Mouse (Mus musculus) MEL (cell line): ENCODE measurements around the gene Arhgap45. TPM values are rescaled to one million over a fixed set of nuclear protein-coding genes. Genes with fewer than 3 reads are reported as not detected.

Experiments
- DNase-seq: peaks from one replicate; pipeline ENCODE4 v3.0.0; 2011; ENCODE audit warnings: low read depth, low spot score
- H3K27ac ChIP-seq: 2 replicates; pipeline ENCODE4 v1.5.1; 2012; ENCODE audit warnings: low read depth, mild to moderate bottlenecking, control low read depth, low read length, moderate library complexity; ENCODE audit not compliant: control insufficient read depth
- H3K27me3 ChIP-seq, 2 experiments: fragments of 150-350 bp in 1 of 2; sonication (generic) in 1 of 2; 2 replicates each; pipeline ENCODE4 v1.6.1; 2012; ENCODE audit warnings: low read length in 2 of 2, mild to moderate bottlenecking in 2 of 2, improper control_type of control experiment in 1 of 2, moderate library complexity in 1 of 2; ENCODE audit not compliant: insufficient read depth in 2 of 2, control insufficient read depth in 1 of 2
- H3K36me3 ChIP-seq, 2 experiments: 2 replicates each; pipeline ENCODE4 v1.6.1; 2012 to 2014; ENCODE audit warnings: low read length in 2 of 2, improper control_type of control experiment in 1 of 2, inconsistent platforms in 1 of 2, mild to moderate bottlenecking in 1 of 2; ENCODE audit not compliant: insufficient read depth in 2 of 2, control insufficient read depth in 1 of 2
- H3K4me1 ChIP-seq, 2 experiments: fragments of 150-350 bp in 1 of 2; sonication (generic) in 1 of 2; 2 replicates each; pipeline ENCODE4 v1.6.1; 2012; ENCODE audit warnings: low read length in 2 of 2, improper control_type of control experiment in 1 of 2, mild to moderate bottlenecking in 1 of 2; ENCODE audit not compliant: insufficient read depth in 2 of 2, control insufficient read depth in 1 of 2
- H3K4me3 ChIP-seq, 2 experiments: fragments of 150-350 bp in 1 of 2; sonication (generic) in 1 of 2; 2 replicates each; pipeline ENCODE4 v1.5.1; 2012; ENCODE audit warnings: low read depth in 2 of 2, low read length in 2 of 2, mild to moderate bottlenecking in 2 of 2, moderate library complexity in 2 of 2, control low read depth in 1 of 2, improper control_type of control experiment in 1 of 2; ENCODE audit not compliant: control insufficient read depth in 1 of 2, insufficient read depth in 1 of 2
- H3K79me2 ChIP-seq: 2 replicates; pipeline ENCODE4 v1.6.1; 2012; ENCODE audit warnings: mild to moderate bottlenecking, low read length, moderate library complexity; ENCODE audit not compliant: control insufficient read depth, poor library complexity, insufficient read depth
- H3K9ac ChIP-seq: 2 replicates; pipeline ENCODE4 v1.6.1; 2012; ENCODE audit warnings: low read depth, mild to moderate bottlenecking, control low read depth, low read length, moderate library complexity; ENCODE audit not compliant: control insufficient read depth, poor library complexity, severe bottlenecking
- H3K9me3 ChIP-seq: fragments of 150-350 bp; sonication (generic); replicated peaks from 2 replicates; pipeline ENCODE4 v1.6.1; 2012; ENCODE audit warnings: mild to moderate bottlenecking, low read length, improper control_type of control experiment, moderate library complexity; ENCODE audit not compliant: insufficient read depth
- E2F4 ChIP-seq: IDR thresholded peaks from 2 replicates; pipeline ENCODE4 v1.6.1; 2011; ENCODE audit warnings: low read depth, low read length, improper control_type of control experiment, borderline replicate concordance
- ELF1 ChIP-seq: IDR thresholded peaks from 2 replicates; pipeline ENCODE4 v1.6.1; 2014; ENCODE audit warnings: low read depth, mild to moderate bottlenecking, inconsistent platforms, low read length, improper control_type of control experiment, moderate library complexity
- EP300 ChIP-seq, 2 experiments: IDR thresholded peaks; 2 replicates each; pipeline ENCODE4 v1.6.1; 2011; ENCODE audit warnings: improper control_type of control experiment in 2 of 2, low read length in 2 of 2, low read depth in 1 of 2, mild to moderate bottlenecking in 1 of 2
- ETS1 ChIP-seq: IDR thresholded peaks from 2 replicates; pipeline ENCODE4 v1.6.1; 2012; ENCODE audit warnings: low read depth, mild to moderate bottlenecking, inconsistent platforms, low read length, improper control_type of control experiment, moderate library complexity
- KAT2A ChIP-seq: conservative IDR thresholded peaks from 2 replicates; pipeline ENCODE4 v1.6.1; 2012; ENCODE audit warnings: low read depth, low read length, improper control_type of control experiment, inconsistent platforms
- MEF2A ChIP-seq: IDR thresholded peaks from 2 replicates; pipeline ENCODE4 v1.6.1; 2014; ENCODE audit warnings: low read depth, mild to moderate bottlenecking, inconsistent platforms, low read length, improper control_type of control experiment; ENCODE audit not compliant: poor library complexity, insufficient replicate concordance, severe bottlenecking; ENCODE audit errors: extremely low read depth
- MXI1 ChIP-seq: IDR thresholded peaks from 2 replicates; pipeline ENCODE4 v1.6.1; 2011; ENCODE audit warnings: mild to moderate bottlenecking, low read depth, low read length, improper control_type of control experiment
- MYB ChIP-seq: IDR thresholded peaks from 2 replicates; pipeline ENCODE4 v1.6.1; 2011; ENCODE audit warnings: mild to moderate bottlenecking, low read depth, low read length, improper control_type of control experiment
- POLR2AphosphoS2 ChIP-seq: IDR thresholded peaks from 2 replicates; pipeline ENCODE4 v1.6.1; 2011; ENCODE audit warnings: low read length, improper control_type of control experiment
- RAD21 ChIP-seq: IDR thresholded peaks from 2 replicates; pipeline ENCODE4 v1.6.1; 2011; ENCODE audit warnings: mild to moderate bottlenecking, low read depth, low read length, improper control_type of control experiment
- SIN3A ChIP-seq: IDR thresholded peaks from 2 replicates; pipeline ENCODE4 v1.6.1; 2012; ENCODE audit warnings: low read length, improper control_type of control experiment, inconsistent platforms
- TBP ChIP-seq: IDR thresholded peaks from 2 replicates; pipeline ENCODE4 v1.8.0; 2011; ENCODE audit warnings: low read depth, low read length, improper control_type of control experiment
- ZMIZ1 ChIP-seq: IDR thresholded peaks from 2 replicates; pipeline ENCODE4 v1.6.1; 2012; ENCODE audit warnings: low read depth, mild to moderate bottlenecking, inconsistent platforms, low read length, improper control_type of control experiment, moderate library complexity
- ZNF384 ChIP-seq: IDR thresholded peaks from 2 replicates; pipeline ENCODE4 v1.6.1; 2012; ENCODE audit warnings: low read depth, mild to moderate bottlenecking, inconsistent platforms, low read length, improper control_type of control experiment
- polyA plus RNA-seq, 2 experiments: library from polyadenylated mRNA; stranded (reverse) in 1 of 2; unstranded in 1 of 2; fragments of >175 nt in 1 of 2; fragments of >200 nt in 1 of 2; gene quantifications; 2 replicates each; pipeline versions ENCODE4 v1.2.1 to v1.2.4; 2012; ENCODE audit warnings: low replicate concordance in 2 of 2, low read depth in 1 of 2; ENCODE audit not compliant: insufficient read length in 2 of 2, insufficient read depth in 1 of 2, missing spikeins in 1 of 2
- total RNA-seq: library from RNA; depleted of rRNA; stranded (reverse); fragments of 300-350 nt; gene quantifications from 2 replicates; pipeline ENCODE4 v1.2.3, GENCODE M21; 2012

Gene Arhgap45
- total and polyA plus RNA-seq, 3 experiments = 26.2 to 53.6 TPM; not detected in 1

- Histone ChIP-seq H3K4me3 (no peak overlapping the region), H3K36me3 (peaks cover 2 to 20% of the 10 kb centered on the region in 2 experiments; a peak in 3 of 4 replicates), H3K79me2 (no peaks in the 10 kb centered on the region), H3K27me3 (no peaks in the 10 kb centered on the region), H3K4me1 (peaks cover 2 to 23% of the 10 kb centered on the region in 2 experiments; a peak in 3 of 4 replicates), H3K9ac (no peak overlapping the region), H3K27ac (no peak overlapping the region), H3K9me3 (no peaks in the 10 kb centered on the region)
- DNase-seq = no peak
- TF ChIP-seq RAD21 = no peak
Observed at GRCm38 (mm10) chr10:80025463-80025862, 9.0 kb downstream of the Arhgap45 start.

- peak; percentile 59 for DNase-seq
- H3K4me1 ChIP-seq = peaks cover 2 to 23% of the 10 kb centered on the region in 2 experiments; a peak in 3 of 4 replicates
- peaks cover 2 to 20% of the 10 kb centered on the region in 2 experiments; a peak in 3 of 4 replicates for H3K36me3 ChIP-seq
- no peak overlapping the region for H3K27ac ChIP-seq
- H3K4me3 ChIP-seq = no peak overlapping the region
- TF ChIP-seq SIN3A = 0 out of 2 replicates have a peak, but pooled peaks have one; percentile 20
- TF ChIP-seq ETS1 = no peak
- no peak for TF ChIP-seq MYB
- TF ChIP-seq MEF2A = no peak
- H3K9ac ChIP-seq = no peak overlapping the region
- no peaks in the 10 kb centered on the region for H3K27me3 ChIP-seq
- H3K9me3 ChIP-seq = no peaks in the 10 kb centered on the region
- H3K79me2 ChIP-seq = no peaks in the 10 kb centered on the region
Observed at GRCm38 (mm10) chr10:80025889-80026288, 9.4 kb downstream of the Arhgap45 start.

DNA sequence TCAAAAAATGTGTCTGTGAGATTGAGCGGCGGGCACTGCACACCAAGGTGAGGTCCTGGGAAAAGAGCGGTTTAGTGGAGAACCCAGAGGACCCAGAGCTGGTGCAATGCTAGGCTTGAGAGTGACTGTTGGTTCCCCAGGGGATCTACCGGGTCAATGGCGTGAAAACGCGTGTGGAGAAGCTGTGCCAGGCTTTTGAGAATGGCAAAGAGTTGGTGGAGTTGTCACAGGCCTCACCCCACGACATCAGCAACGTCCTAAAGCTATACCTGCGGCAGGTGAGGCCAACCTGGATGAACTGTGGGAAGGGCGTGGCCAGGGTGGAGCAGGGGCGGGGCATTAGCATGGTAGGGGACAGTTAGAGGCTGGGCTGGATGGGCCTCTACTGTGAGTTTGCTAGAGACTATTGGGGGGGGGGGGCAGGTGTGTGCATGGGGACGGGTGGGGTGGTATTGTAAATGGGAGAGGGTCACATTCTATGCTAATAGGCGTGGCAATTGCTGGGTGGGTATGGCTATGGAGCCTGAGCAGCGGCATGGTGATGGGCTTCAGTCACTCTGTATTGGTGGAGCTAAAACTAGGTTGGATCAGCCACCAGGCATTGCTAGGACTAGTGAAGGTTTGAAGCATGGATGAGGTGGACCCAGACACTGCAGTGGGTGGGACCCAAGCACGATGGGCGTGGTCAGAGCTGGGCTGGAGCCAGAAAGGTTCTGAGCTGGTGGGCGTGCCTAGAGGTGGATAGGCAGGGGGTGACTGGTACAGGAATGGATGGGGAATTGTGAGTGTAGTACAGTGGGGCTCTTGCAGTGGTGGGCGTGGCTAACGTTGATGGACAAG is 11.4 kb downstream of the Arhgap45 start:
- DNase-seq = peak; percentile 59
- H3K27me3 ChIP-seq = no peaks in the 10 kb centered on the region
- H3K9me3 ChIP-seq = no peaks in the 10 kb centered on the region
- H3K4me1 ChIP-seq = peaks cover 6 to 34% of the 10 kb centered on the region in 2 experiments
- TF ChIP-seq MEF2A (no peak), TBP (no peak), POLR2AphosphoS2 (no peak), MYB (no peak), ZMIZ1 (no peak), EP300 (IDR thresholded peaks at IDR 0.05; ENCODE audit: low read depth in 1 of 2, low read length in 2 of 2) (no peak), ZNF384 (no peak), KAT2A (no peak), ETS1 (no peak), MXI1 (no peak), ELF1 (no peak), E2F4 (no peak)
- no peak overlapping the region for H3K9ac ChIP-seq
- peaks cover 2 to 30% of the 10 kb centered on the region in 2 experiments; a peak in 3 of 4 replicates for H3K36me3 ChIP-seq
- no peak overlapping the region for H3K4me3 ChIP-seq
- H3K27ac ChIP-seq = no peak overlapping the region
- H3K79me2 ChIP-seq = no peaks in the 10 kb centered on the region
